Mouse (Mus musculus): Measurements from ENCODE around the gene Rab40b.

- TF ChIP-seq EP300 (IDR thresholded peaks at IDR 0.05; ENCODE audit: low read length), result no peak
- TF ChIP-seq USF1 (IDR thresholded peaks at IDR 0.05; ENCODE audit: low read depth, low read length), result no peak
- no peak for TF ChIP-seq CTCF (conservative IDR thresholded peaks at IDR 0.05 in 1 of 2, IDR thresholded peaks at IDR 0.05 in 1 of 2; ENCODE audit: low read depth in 2 of 2, low read length in 2 of 2)
- TF ChIP-seq KAT2A (IDR thresholded peaks at IDR 0.05; ENCODE audit: insufficient replicate concordance, low read length), result no peak
- TF ChIP-seq POLR2A (IDR thresholded peaks at IDR 0.05; ENCODE audit: low read depth, low read length), result no peak
- no peak for TF ChIP-seq ELF1 (IDR thresholded peaks at IDR 0.05; ENCODE audit: low read depth, low read length)
- no peak for TF ChIP-seq CHD2 (IDR thresholded peaks at IDR 0.05; ENCODE audit: low read length)
- TF ChIP-seq USF2 (conservative IDR thresholded peaks at IDR 0.05; ENCODE audit: low read depth, low read length), result no peak
- TF ChIP-seq MAX (IDR thresholded peaks at IDR 0.05; ENCODE audit: low read length), result no peak
- no peak for TF ChIP-seq ZC3H11A (IDR thresholded peaks at IDR 0.05; ENCODE audit: low read depth, low read length)
- TF ChIP-seq ZMIZ1 (IDR thresholded peaks at IDR 0.05; ENCODE audit: low read depth, low read length), result no peak
- TF ChIP-seq SIN3A (IDR thresholded peaks at IDR 0.05; ENCODE audit: low read length), result no peak
- no peak for TF ChIP-seq CHD1 (IDR thresholded peaks at IDR 0.05; ENCODE audit: low read depth, low read length)
- no peak for TF ChIP-seq TCF12 (IDR thresholded peaks at IDR 0.05; ENCODE audit: low read depth, low read length)
These were observed 59.8 kb downstream of the Rab40b start for GRCm38 (mm10) chr11:121328206-121328605.
